Mouse (Mus musculus) liver, embryonic 15.5 days (tissue): ENCODE results near the gene Wnt9b. TPM values are rescaled to one million over a fixed set of nuclear protein-coding genes. Genes with fewer than 3 reads are reported as not detected.

Source experiments
- ATAC-seq: fragments of 200-750 bp; cut with Nextera tagmentation; 2 replicates; pipeline ENCODE4 v1.8.0; 2017; ENCODE audit warnings: moderate number of reproducible peaks, mild to moderate bottlenecking, moderate library complexity; ENCODE audit not compliant: insufficient read depth
- H3K27ac ChIP-seq: fragments of 300-500 bp; sonication (generic); replicated peaks from 2 replicates; pipeline ENCODE4 v1.5.1; 2015; ENCODE audit warnings: mild to moderate bottlenecking, inconsistent platforms
- H3K27me3 ChIP-seq: fragments of 300-500 bp; sonication (generic); 2 replicates; pipeline ENCODE4 v1.6.1; 2015; ENCODE audit warnings: mild to moderate bottlenecking, inconsistent platforms
- H3K36me3 ChIP-seq: fragments of 300-500 bp; sonication (generic); replicated peaks from 2 replicates; pipeline ENCODE4 v1.6.1; 2015; ENCODE audit warnings: moderate library complexity, mild to moderate bottlenecking, inconsistent platforms
- H3K4me1 ChIP-seq: fragments of 300-500 bp; sonication (generic); replicated peaks from 2 replicates; pipeline ENCODE4 v1.6.1; 2015; ENCODE audit warnings: inconsistent platforms
- H3K4me2 ChIP-seq: fragments of 300-500 bp; sonication (generic); 2 replicates; pipeline ENCODE4 v1.6.1; 2015; ENCODE audit warnings: moderate library complexity, mild to moderate bottlenecking, inconsistent platforms
- H3K4me3 ChIP-seq: fragments of 300-500 bp; sonication (generic); replicated peaks from 2 replicates; pipeline ENCODE4 v1.5.1; 2015; ENCODE audit warnings: mild to moderate bottlenecking, inconsistent platforms
- H3K9ac ChIP-seq: fragments of 300-500 bp; sonication (generic); 2 replicates; pipeline ENCODE4 v1.6.1; 2015; ENCODE audit warnings: moderate library complexity, mild to moderate bottlenecking, inconsistent platforms
- H3K9me3 ChIP-seq: fragments of 300-500 bp; sonication (generic); replicated peaks from 2 replicates; pipeline ENCODE4 v1.6.1; 2016; ENCODE audit warnings: inconsistent platforms
- WGBS: fragments of 180-500 bp; shearing (Covaris S2); methylation state at CpG from one replicate; pipeline ENCODE4 v1.1.7; 2015; ENCODE audit warnings: mixed read lengths; ENCODE audit not compliant: insufficient replicate concordance; 5-methylcytosine and 5-hydroxymethylcytosine counted together
- polyA plus RNA-seq: library from polyadenylated mRNA; unstranded; fragments of >200 nt; fragmentation: Nextera tagmentation; extraction: Ambion mirVana; gene quantifications from 2 replicates; pipeline ENCODE4 v1.2.1, GENCODE M21; 2015

Wnt9b gene
- polyA plus RNA-seq, 1 experiment from 2014 or later, result 0.05 TPM

DNA sequence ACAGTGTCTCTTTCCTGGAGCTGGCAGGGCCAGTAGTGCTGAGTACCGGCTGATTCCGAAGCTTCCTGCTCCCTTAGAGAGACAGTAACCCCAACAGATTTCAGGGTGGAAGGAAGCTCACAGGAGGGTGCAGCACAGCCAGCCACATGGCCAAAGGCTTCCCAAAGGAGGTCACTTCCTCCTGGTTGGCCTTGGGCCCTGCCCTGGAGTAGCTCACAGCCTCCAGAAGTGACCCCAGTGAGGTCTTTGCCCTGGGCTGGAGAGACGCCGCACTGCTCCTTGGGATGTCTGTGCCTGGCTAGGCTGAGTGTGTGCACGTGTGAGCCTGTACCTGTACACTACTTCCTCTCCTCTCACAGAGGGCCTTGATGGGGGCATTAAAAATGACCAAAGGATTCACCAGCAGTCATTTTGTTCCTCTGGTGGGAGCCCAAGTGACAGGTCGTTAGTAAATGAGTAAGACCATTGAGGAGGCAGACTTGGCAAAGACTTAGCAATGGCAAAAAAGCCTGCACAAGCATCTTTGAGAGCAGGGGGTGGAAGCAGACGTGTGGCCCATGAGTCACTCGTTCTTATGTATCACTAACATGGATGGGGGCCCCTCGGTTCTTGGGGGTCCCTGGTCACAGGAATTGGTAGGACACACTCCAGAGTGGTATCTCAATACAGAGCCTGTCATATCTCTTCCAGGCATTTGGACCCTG lies 20.2 kb downstream of the Wnt9b start:
- ATAC-seq, result no peak
- Histone ChIP-seq H3K27ac (no peak overlapping the region), H3K4me2 (no peak overlapping the region), H3K9me3 (no peaks in the 10 kb centered on the region), H3K4me1 (no peaks in the 10 kb centered on the region), H3K4me3 (no peak overlapping the region), H3K27me3 (0 out of 2 replicates have a peak, but pooled peaks cover 3% of the 10 kb centered on the region), H3K36me3 (no peaks in the 10 kb centered on the region), H3K9ac (no peak overlapping the region)
- WGBS, result 54% methylated on average over 9 of the region's 9 CpGs

DNA sequence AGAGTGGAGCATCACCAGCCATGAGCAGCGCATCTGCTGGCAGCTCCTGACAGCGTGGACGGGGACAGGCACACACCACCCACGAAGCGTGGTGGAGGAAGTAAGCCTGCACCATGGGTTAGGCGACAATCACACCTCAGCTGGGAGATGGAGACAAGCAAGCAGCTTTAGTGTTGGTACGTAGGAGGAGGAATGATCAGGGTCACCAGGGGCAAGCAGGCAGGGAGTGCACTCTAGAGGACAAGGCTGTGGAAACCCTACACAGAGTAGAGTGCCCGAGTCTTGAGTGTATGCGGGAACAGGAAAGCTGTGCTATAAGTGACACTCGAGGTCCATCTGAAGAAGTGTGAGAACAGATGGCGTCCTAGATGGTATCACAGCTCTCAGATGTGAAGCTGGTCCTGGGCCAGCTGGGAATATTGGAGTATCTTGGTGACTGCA lies 25.3 kb downstream of the Wnt9b start:
- Histone ChIP-seq H3K4me2 (no peak overlapping the region), H3K9ac (no peak overlapping the region), H3K4me3 (no peak overlapping the region), H3K27me3 (no peaks in the 10 kb centered on the region; the same call in 1 of the 2 replicates), H3K9me3 (no peaks in the 10 kb centered on the region), H3K36me3 (no peaks in the 10 kb centered on the region), H3K27ac (no peak overlapping the region), H3K4me1 (no peaks in the 10 kb centered on the region)
- ATAC-seq, result no peak
- 57% methylated on average over 11 of the region's 11 CpGs for WGBS

- 27% methylated on average over 9 of the region's 9 CpGs for WGBS
- H3K36me3 ChIP-seq, result no peaks in the 10 kb centered on the region
- ATAC-seq, result no peak
- H3K4me1 ChIP-seq, result no peaks in the 10 kb centered on the region
- H3K4me2 ChIP-seq, result no peak overlapping the region
- H3K4me3 ChIP-seq, result no peak overlapping the region
- no peak overlapping the region for H3K9ac ChIP-seq
- no peak overlapping the region for H3K27ac ChIP-seq
- no peaks in the 10 kb centered on the region; the same call in 1 of the 2 replicates for H3K27me3 ChIP-seq
- H3K9me3 ChIP-seq, result no peaks in the 10 kb centered on the region
Observed at GRCm38 (mm10) chr11:103722040-103722481, 27.6 kb downstream of the Wnt9b start.

DNA sequence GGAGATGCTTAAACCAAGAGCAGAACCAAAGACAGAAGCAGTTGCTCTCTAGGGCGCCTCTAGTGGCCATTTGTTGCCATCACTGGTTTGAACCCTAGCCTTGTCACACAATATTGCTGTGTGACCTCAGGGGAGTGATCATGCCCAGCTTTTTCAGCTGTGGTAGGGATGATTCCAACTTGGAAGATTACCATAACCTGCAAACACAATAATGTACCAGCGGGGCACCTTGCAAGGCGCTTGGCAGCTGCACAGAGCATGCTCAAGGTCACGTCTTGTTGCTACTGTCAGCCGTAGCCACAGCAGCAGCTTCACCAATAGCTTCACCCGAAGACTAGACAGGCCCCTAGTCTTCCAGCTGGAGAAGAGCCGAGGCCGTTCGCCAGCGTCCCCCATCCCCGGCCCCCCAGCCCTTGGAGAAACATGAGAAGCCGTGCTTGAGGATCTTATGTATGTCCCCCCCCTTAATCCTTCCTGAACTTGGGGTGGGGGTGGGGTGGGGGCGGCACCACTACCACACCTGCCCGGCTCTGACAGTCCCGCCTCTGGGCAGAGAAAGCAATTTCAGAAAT lies 28.1 kb downstream of the Wnt9b start:
- Histone ChIP-seq H3K4me3 (no peak overlapping the region), H3K4me2 (no peak overlapping the region), H3K27me3 (no peaks in the 10 kb centered on the region; the same call in 1 of the 2 replicates), H3K4me1 (no peaks in the 10 kb centered on the region), H3K36me3 (no peaks in the 10 kb centered on the region), H3K9ac (no peak overlapping the region), H3K27ac (no peak overlapping the region), H3K9me3 (no peaks in the 10 kb centered on the region)
- no peak for ATAC-seq
- WGBS, result 34% methylated on average over 15 of the region's 15 CpGs

GRCm38 (mm10) chr11:103719436-103719835 lies 30.2 kb downstream of the Wnt9b start:
- H3K27ac ChIP-seq, result no peak overlapping the region
- H3K4me3 ChIP-seq, result no peak overlapping the region
- H3K9ac ChIP-seq, result no peak overlapping the region
- no peaks in the 10 kb centered on the region for H3K4me1 ChIP-seq
- no peak overlapping the region for H3K4me2 ChIP-seq
- no peaks in the 10 kb centered on the region; the same call in 1 of the 2 replicates for H3K27me3 ChIP-seq
- no peaks in the 10 kb centered on the region for H3K9me3 ChIP-seq
- 71% methylated on average over 5 of the region's 5 CpGs for WGBS
- H3K36me3 ChIP-seq, result no peaks in the 10 kb centered on the region
- no peak for ATAC-seq

GRCm38 (mm10) chr11:103716971-103717370 lies 32.6 kb downstream of the Wnt9b start:
- WGBS, result 38% methylated on average over 9 of the region's 9 CpGs
- no peak for ATAC-seq
- no peak overlapping the region for H3K4me2 ChIP-seq

DNA sequence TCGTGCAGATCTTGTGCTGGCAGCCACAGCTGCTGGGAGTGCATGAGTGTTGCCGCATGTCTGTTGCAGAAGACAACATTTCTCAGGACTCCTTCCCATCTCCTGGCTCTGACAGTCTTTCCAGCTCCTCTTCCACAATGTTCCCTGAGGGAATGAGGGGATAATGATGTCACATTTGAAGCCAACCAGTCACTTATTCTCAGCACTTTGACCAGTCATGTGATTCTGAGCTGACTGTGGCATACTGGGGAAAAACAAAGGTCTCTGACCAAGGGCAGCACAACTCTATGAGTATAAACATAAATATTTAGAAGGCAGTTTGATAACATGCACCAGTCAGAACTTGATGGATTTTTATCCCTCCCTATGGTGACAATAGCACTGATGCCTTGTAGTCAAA lies 35.5 kb downstream of the Wnt9b start:
- WGBS, result 58% methylated on average over 2 of the region's 2 CpGs
- Histone ChIP-seq H3K4me2 (no peak overlapping the region), H3K4me1 (no peaks in the 10 kb centered on the region), H3K4me3 (no peak overlapping the region), H3K27ac (no peak overlapping the region), H3K36me3 (no peaks in the 10 kb centered on the region), H3K9me3 (no peaks in the 10 kb centered on the region), H3K27me3 (no peaks in the 10 kb centered on the region), H3K9ac (no peak overlapping the region)
- ATAC-seq, result no peak

More at GRCm38 (mm10) chr11:103716971-103717370, 32.6 kb downstream of the Wnt9b start:
- Histone ChIP-seq H3K27ac (no peak overlapping the region), H3K9ac (no peak overlapping the region), H3K4me1 (no peaks in the 10 kb centered on the region), H3K27me3 (no peaks in the 10 kb centered on the region; the same call in 1 of the 2 replicates), H3K36me3 (no peaks in the 10 kb centered on the region), H3K9me3 (no peaks in the 10 kb centered on the region), H3K4me3 (no peak overlapping the region)

GRCm38 (mm10) chr11:103711851-103712587 lies 37.6 kb downstream of the Wnt9b start:
- Histone ChIP-seq H3K4me3 (no peak overlapping the region), H3K9ac (no peak overlapping the region), H3K4me1 (no peaks in the 10 kb centered on the region), H3K27ac (no peak overlapping the region), H3K36me3 (no peaks in the 10 kb centered on the region), H3K4me2 (no peak overlapping the region), H3K9me3 (no peaks in the 10 kb centered on the region), H3K27me3 (no peaks in the 10 kb centered on the region)
- no peak for ATAC-seq
- 58% methylated on average over 28 of the region's 28 CpGs for WGBS

DNA sequence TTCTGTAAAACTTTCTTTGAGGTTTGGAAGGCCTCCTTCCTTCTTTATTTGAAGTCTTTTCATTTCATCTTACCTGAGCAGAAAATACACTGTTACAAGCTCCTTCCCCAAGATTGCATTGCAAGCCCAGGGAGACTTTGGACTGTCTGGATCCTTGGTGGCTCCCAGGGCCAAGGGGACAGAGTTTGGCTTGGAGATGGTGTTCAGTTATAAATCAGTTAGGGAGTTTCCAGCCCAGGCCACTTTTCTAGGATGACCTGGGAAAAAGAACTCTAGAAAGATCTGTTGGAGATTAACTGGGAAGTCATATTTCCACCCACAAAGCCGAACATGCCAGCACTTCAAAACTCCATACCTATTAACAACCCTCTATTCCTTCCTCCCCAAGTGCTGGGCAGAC lies 39.6 kb downstream of the Wnt9b start:
- H3K36me3 ChIP-seq, result no peaks in the 10 kb centered on the region
- H3K9me3 ChIP-seq, result no peaks in the 10 kb centered on the region
- WGBS, result 53% methylated on average over 1 of the region's 1 CpGs
- no peaks in the 10 kb centered on the region for H3K4me1 ChIP-seq
- H3K4me2 ChIP-seq, result no peak overlapping the region
- H3K27ac ChIP-seq, result no peak overlapping the region
- H3K27me3 ChIP-seq, result no peaks in the 10 kb centered on the region
- ATAC-seq, result no peak
- H3K9ac ChIP-seq, result no peak overlapping the region
- no peak overlapping the region for H3K4me3 ChIP-seq

DNA sequence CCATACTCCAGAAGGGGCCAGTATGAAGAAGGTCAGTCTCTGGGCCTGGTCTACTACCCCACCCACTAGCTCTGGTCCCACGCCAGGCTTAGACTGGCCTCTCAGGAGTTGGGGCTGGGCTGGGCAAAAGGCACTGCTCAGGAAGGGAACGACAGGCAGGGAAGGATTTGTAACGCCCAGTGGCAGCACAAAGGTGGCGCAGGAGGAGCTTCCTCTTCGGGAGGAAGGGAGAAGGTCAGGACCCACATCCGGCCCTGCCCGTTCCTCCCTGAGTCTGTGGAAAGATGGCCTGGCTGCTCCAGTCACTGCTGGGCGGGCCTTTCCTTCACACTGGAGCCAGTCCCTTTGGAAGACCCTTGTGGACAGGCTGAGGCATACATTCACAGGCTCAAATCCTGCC lies 42.6 kb downstream of the Wnt9b start:
- Histone ChIP-seq H3K27me3 (no peaks in the 10 kb centered on the region), H3K9ac (no peak overlapping the region), H3K4me1 (no peaks in the 10 kb centered on the region), H3K27ac (no peak overlapping the region), H3K36me3 (no peaks in the 10 kb centered on the region), H3K4me2 (no peak overlapping the region), H3K9me3 (no peaks in the 10 kb centered on the region), H3K4me3 (no peak overlapping the region)
- WGBS, result 37% methylated on average over 8 of the region's 8 CpGs
- no peak; the same call in 1 of the 2 replicates for ATAC-seq

DNA sequence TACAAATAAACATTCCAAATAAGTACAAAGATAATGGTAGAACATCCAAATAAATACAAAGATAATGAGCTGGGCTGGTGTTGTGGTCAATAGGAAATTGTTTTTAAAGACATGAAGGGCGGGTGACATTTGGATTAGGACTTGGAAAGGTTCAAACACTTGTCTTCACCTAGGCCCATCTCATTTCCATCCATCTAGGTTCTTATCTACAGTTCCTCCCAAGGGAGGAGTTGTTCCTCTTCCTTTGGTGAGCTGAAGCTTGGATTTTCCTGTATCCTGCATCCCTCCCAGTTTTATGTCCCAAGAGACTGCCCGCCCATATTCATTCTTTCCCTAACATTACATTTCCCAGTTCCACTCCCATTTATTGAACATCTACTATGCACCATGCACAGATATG lies 51.4 kb downstream of the Wnt9b start:
- Histone ChIP-seq H3K4me3 (peak overlapping the region; percentile 90), H3K4me1 (peaks cover 24% of the 10 kb centered on the region), H3K36me3 (0 out of 2 replicates have a peak, but pooled peaks cover 3% of the 10 kb centered on the region), H3K27me3 (no peaks in the 10 kb centered on the region), H3K9ac (peak overlapping the region; percentile 79), H3K9me3 (no peaks in the 10 kb centered on the region), H3K4me2 (peak overlapping the region; percentile 71), H3K27ac (peak overlapping the region; percentile 90)
- no peak for ATAC-seq
- WGBS, result 78% methylated on average over 2 of the region's 2 CpGs
